Mouse (Mus musculus) kidney, embryonic 14.5 days (tissue): Measurements from ENCODE around the gene Clec16a. TPM values are rescaled to one million over a fixed set of nuclear protein-coding genes. Genes with fewer than 3 reads are reported as not detected.

Experiments
- ATAC-seq: fragments of 200-750 bp; cut with Nextera tagmentation; 2 replicates; pipeline ENCODE4 v1.8.0; 2017; ENCODE audit warnings: moderate number of reproducible peaks, mild to moderate bottlenecking, moderate TSS enrichment, moderate library complexity; ENCODE audit not compliant: low FRiP score, low TSS enrichment
- H3K27ac ChIP-seq: fragments of 300-500 bp; sonication (generic); 2 replicates; pipeline ENCODE4 v1.5.1; 2014; ENCODE audit warnings: low read depth, mild to moderate bottlenecking, low read length, moderate library complexity, mixed read lengths
- H3K27me3 ChIP-seq: fragments of 300-500 bp; sonication (generic); 2 replicates; pipeline ENCODE4 v1.6.1; 2014; ENCODE audit warnings: mild to moderate bottlenecking, low read length; ENCODE audit not compliant: control insufficient read depth, insufficient read depth
- H3K36me3 ChIP-seq: fragments of 300-500 bp; sonication (generic); 2 replicates; pipeline ENCODE4 v1.6.1; 2014; ENCODE audit warnings: low read length, mixed read lengths; ENCODE audit not compliant: control insufficient read depth, insufficient read depth
- H3K4me1 ChIP-seq: fragments of 300-500 bp; sonication (generic); 2 replicates; pipeline ENCODE4 v1.6.1; 2014; ENCODE audit warnings: low read length, mixed read lengths; ENCODE audit not compliant: control insufficient read depth, insufficient read depth
- H3K4me2 ChIP-seq: fragments of 300-500 bp; sonication (generic); replicated peaks from 2 replicates; pipeline ENCODE4 v1.6.1; 2014; ENCODE audit warnings: low read depth, mild to moderate bottlenecking, low read length
- H3K4me3 ChIP-seq: fragments of 300-500 bp; sonication (generic); 2 replicates; pipeline ENCODE4 v1.5.1; 2014; ENCODE audit warnings: mild to moderate bottlenecking, low read length
- H3K9ac ChIP-seq: fragments of 300-500 bp; sonication (generic); 2 replicates; pipeline ENCODE4 v1.6.1; 2014; ENCODE audit warnings: low read depth, mild to moderate bottlenecking, low read length, moderate library complexity
- H3K9me3 ChIP-seq: fragments of 300-500 bp; sonication (generic); 2 replicates; pipeline ENCODE4 v1.6.1; 2016; ENCODE audit warnings: low read length; ENCODE audit not compliant: control insufficient read depth
- WGBS: fragments of 180-500 bp; shearing (Covaris S2); extraction: QIAGEN DNeasy Blood & Tissue Kit; methylation state at CpG from one replicate; pipeline ENCODE4 v1.1.7; 2014; 5-methylcytosine and 5-hydroxymethylcytosine counted together
- polyA plus RNA-seq: library from polyadenylated mRNA; unstranded; fragments of >200 nt; fragmentation: Nextera tagmentation; extraction: Ambion mirVana; gene quantifications from 2 replicates; pipeline ENCODE4 v1.2.1, GENCODE M21; 2014

Clec16a gene
- polyA plus RNA-seq: 38.4 and 46.3 TPM in 2 replicates

GRCm38 (mm10) chr16:10544995-10545622, at the start of gene Clec16a:
Clec16a (plus strand) TSS chr16:10545339.
- Histone ChIP-seq H3K27me3 (no peaks in the 10 kb centered on the region), H3K4me1 (peaks cover 24% of the 10 kb centered on the region), H3K4me3 (peak within 1 kb of the TSS; percentile 79), H3K36me3 (no peaks in the 10 kb centered on the region), H3K27ac (no peak within 1 kb of the TSS), H3K4me2 (peak within 1 kb of the TSS; percentile 66), H3K9me3 (no peaks in the 10 kb centered on the region), H3K9ac (peak within 1 kb of the TSS; percentile 77)
- ATAC-seq: peak; percentile 91
- under 1% methylated on average over 58 of the region's 58 CpGs for WGBS

GRCm38 (mm10) chr16:10495824-10496298, 49.3 kb upstream of the Clec16a start:
- 33% methylated on average over 2 of the region's 2 CpGs for WGBS
- no peaks in the 10 kb centered on the region for H3K9me3 ChIP-seq
- no peak overlapping the region for H3K27ac ChIP-seq

GRCm38 (mm10) chr16:10498096-10498602, 47.0 kb upstream of the Clec16a start:
- 70% methylated on average over 5 of the region's 5 CpGs for WGBS
- Histone ChIP-seq H3K27me3 (no peaks in the 10 kb centered on the region), H3K4me1 (no peaks in the 10 kb centered on the region), H3K36me3 (no peaks in the 10 kb centered on the region), H3K9me3 (no peaks in the 10 kb centered on the region), H3K4me3 (no peak overlapping the region), H3K4me2 (no peak overlapping the region), H3K9ac (no peak overlapping the region), H3K27ac (no peak overlapping the region)
- no peak for ATAC-seq

More at GRCm38 (mm10) chr16:10495824-10496298, 49.3 kb upstream of the Clec16a start:
- Histone ChIP-seq H3K4me1 (no peaks in the 10 kb centered on the region), H3K4me2 (no peak overlapping the region), H3K27me3 (no peaks in the 10 kb centered on the region), H3K9ac (no peak overlapping the region), H3K36me3 (no peaks in the 10 kb centered on the region), H3K4me3 (no peak overlapping the region)
- peak; percentile 85 for ATAC-seq

GRCm38 (mm10) chr16:10499122-10499521, 46.0 kb upstream of the Clec16a start:
- Histone ChIP-seq H3K9me3 (no peaks in the 10 kb centered on the region), H3K4me1 (no peaks in the 10 kb centered on the region), H3K4me3 (no peak overlapping the region), H3K27me3 (no peaks in the 10 kb centered on the region), H3K9ac (no peak overlapping the region), H3K36me3 (no peaks in the 10 kb centered on the region), H3K27ac (no peak overlapping the region), H3K4me2 (no peak overlapping the region)
- ATAC-seq: no peak
- WGBS: 57% methylated on average over 1 of the region's 1 CpGs

- Histone ChIP-seq H3K4me2 (no peak overlapping the region), H3K27ac (no peak overlapping the region), H3K4me1 (no peaks in the 10 kb centered on the region), H3K9me3 (no peaks in the 10 kb centered on the region), H3K36me3 (no peaks in the 10 kb centered on the region), H3K9ac (no peak overlapping the region), H3K27me3 (no peaks in the 10 kb centered on the region), H3K4me3 (no peak overlapping the region)
- 15% methylated on average over 8 of the region's 8 CpGs for WGBS
- peak; percentile 61; the same call in 1 of the 2 replicates for ATAC-seq
Observed at GRCm38 (mm10) chr16:10501865-10502264, 43.3 kb upstream of the Clec16a start.

- Histone ChIP-seq H3K9ac (no peak overlapping the region), H3K36me3 (no peaks in the 10 kb centered on the region), H3K4me1 (no peaks in the 10 kb centered on the region), H3K4me3 (no peak overlapping the region), H3K27me3 (no peaks in the 10 kb centered on the region), H3K27ac (no peak overlapping the region), H3K9me3 (no peaks in the 10 kb centered on the region), H3K4me2 (no peak overlapping the region)
- no peak for ATAC-seq
- 57% methylated on average over 2 of the region's 2 CpGs for whole genome bisulfite sequencing
Observed at GRCm38 (mm10) chr16:10503058-10503457, 42.1 kb upstream of the Clec16a start.

GRCm38 (mm10) chr16:10507445-10507844, 37.7 kb upstream of the Clec16a start:
- H3K4me2 ChIP-seq: no peak overlapping the region
- no peak overlapping the region for H3K4me3 ChIP-seq
- no peak overlapping the region for H3K9ac ChIP-seq
- no peak overlapping the region for H3K27ac ChIP-seq
- no peaks in the 10 kb centered on the region for H3K9me3 ChIP-seq
- no peaks in the 10 kb centered on the region for H3K36me3 ChIP-seq
- no peaks in the 10 kb centered on the region for H3K4me1 ChIP-seq
- WGBS: 73% methylated on average over 4 of the region's 4 CpGs
- no peaks in the 10 kb centered on the region for H3K27me3 ChIP-seq
- no peak for ATAC-seq

- Histone ChIP-seq H3K36me3 (no peaks in the 10 kb centered on the region), H3K4me2 (no peak overlapping the region), H3K9ac (no peak overlapping the region), H3K4me3 (no peak overlapping the region), H3K27me3 (no peaks in the 10 kb centered on the region), H3K27ac (no peak overlapping the region), H3K9me3 (no peaks in the 10 kb centered on the region), H3K4me1 (no peaks in the 10 kb centered on the region)
- peak; percentile 86 for ATAC-seq
- 30% methylated on average over 6 of the region's 6 CpGs for WGBS
Observed at GRCm38 (mm10) chr16:10508691-10509090, 36.4 kb upstream of the Clec16a start.

- H3K27me3 ChIP-seq: no peaks in the 10 kb centered on the region
- H3K36me3 ChIP-seq: no peaks in the 10 kb centered on the region
- ATAC-seq: no peak
- 54% methylated on average over 14 of the region's 14 CpGs for WGBS
- H3K4me3 ChIP-seq: no peak overlapping the region
- no peak overlapping the region for H3K9ac ChIP-seq
- H3K9me3 ChIP-seq: no peaks in the 10 kb centered on the region
- H3K4me2 ChIP-seq: no peak overlapping the region
- no peak overlapping the region for H3K27ac ChIP-seq
- no peaks in the 10 kb centered on the region for H3K4me1 ChIP-seq
Observed at GRCm38 (mm10) chr16:10510477-10511133, 34.5 kb upstream of the Clec16a start.
